Mouse (Mus musculus) layer of hippocampus, postnatal 25 days (tissue): ENCODE results near the gene Ttc28. TPM values are rescaled to one million over a fixed set of nuclear protein-coding genes. Genes with fewer than 3 reads are reported as not detected.

Experiments used
- DNase-seq, 2 experiments: peaks; one replicate each; pipeline ENCODE4 v3.0.0; 2022; ENCODE audit warnings: mixed read lengths in 2 of 2, low spot score in 1 of 2; ENCODE audit errors: extremely low spot score in 1 of 2
- total RNA-seq, 2 experiments: library from RNA; stranded (reverse); gene quantifications; 2 replicates each; pipeline ENCODE4 v1.2.3; 2021

Ttc28 gene
- total RNA-seq, 2 experiments from 2014 or later, result 11.3 to 13.3 TPM

DNA sequence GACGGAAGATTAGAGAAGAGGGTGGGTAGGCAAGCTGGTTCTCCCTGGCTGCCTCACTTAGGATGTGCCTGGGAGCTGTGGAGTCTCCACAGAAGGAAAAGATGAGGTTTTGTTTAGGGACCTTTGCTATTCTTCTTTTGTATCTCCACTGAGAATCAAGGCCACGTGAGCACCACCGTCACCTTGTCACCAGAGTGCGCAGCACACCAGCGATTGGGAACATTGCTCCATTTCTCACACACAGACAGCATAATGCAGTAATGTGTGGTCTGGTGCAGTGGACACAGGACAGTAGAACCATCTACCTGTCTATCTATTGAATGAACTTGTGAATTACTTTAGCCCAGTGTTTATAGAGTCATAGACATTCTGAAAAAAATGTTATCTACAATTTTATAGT lies 121.3 kb downstream of the Ttc28 start:
- DNase-seq, result no peak

DNA sequence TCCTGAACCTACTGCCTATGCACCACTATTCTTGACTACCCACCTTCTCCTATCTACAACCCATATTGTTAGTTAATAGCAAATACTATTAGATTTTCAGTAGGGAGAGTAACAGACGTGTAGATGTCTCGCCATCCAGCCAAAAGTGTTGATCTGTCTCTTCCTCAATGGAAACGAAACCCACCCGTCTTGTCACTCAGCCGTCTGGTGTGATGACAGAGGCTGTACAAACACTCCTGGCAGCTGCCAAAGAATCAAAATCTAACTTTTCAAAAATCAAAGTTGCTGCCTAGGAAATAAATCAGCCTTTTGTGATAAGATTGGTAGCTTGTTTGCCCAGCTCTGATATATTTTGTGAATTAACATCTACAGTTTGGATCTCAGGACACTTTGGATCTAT lies 123.6 kb downstream of the Ttc28 start:
- DNase-seq, result no peak

DNA sequence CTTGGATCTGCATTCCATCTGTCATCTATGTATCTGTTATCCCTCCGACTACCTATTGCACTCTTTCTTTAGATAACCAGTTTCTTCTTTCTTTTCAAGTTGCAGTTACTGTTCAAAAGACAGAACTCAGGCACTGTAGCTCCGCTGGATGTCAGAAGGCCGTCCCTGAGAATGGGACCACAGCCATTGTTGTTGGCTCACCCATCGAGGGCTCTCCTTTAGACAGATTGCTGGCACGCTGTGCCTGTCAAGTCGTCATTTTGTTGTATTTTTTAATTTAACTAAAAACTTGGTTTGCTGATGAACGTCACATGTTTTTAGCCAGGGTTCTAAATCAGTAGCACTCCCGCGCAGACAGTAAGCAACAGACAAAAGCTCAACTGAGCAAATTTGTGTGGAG lies 124.1 kb downstream of the Ttc28 start:
- DNase-seq, result no peak

DNA sequence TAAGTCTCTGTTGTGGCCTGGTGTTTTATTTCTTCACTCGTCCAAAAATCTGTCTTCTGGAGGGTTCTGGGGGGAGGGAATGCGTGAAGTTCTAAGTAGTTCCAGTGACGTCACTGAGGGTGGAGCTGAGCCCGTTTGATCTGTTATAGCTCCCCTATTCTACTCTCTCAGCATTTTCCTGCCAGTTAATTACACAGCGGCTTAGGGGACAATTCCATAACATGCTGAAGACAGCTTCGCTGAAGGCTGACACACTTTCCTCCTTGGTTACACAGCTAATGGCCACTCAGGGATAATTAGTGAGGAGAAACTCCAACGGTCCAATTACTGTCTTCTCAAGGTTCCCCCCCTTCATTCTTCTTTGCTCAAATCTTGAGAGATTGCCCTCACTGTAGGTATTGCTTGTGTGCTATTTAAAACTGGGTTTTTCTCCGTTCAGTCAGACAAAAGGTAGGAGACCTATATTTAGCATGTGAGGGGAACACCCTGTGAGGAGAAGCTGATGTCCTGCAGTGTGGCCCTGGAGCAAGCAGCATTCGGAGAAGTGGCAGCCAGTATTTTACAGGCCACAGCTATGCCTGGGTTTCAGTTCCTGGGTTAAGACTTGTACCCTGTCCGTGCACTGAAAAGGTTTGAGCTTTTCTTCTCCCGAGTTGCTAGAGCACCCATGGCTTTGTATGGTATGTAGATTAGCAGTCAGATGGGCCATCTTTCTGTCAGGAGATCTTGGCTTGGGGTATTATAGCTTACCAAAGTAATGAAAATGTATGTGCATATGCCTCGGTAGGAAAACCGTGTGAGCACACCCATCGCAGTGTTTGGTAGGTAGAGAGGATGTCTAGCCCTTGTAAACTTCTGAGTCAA lies 126.9 kb downstream of the Ttc28 start:
- DNase-seq, result no peak

DNA sequence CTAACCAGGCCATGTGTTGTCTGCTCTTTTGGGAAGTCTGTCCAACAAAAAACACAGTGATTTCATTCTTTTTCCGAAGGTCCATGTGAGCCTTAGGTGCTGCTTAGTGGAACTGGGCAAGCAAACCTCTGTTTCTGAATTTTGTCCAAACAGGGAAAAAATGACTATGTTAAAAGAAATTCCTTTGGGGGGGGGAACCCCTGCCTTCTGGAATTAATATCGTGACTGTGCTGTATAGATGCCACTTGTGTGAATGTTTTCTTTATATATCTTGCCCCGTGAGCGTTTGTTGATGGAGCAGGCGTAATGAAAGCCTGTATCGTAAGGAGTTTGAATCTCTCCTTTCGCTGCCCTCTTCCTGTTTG lies 127.5 kb downstream of the Ttc28 start:
- DNase-seq, result no peak

DNA sequence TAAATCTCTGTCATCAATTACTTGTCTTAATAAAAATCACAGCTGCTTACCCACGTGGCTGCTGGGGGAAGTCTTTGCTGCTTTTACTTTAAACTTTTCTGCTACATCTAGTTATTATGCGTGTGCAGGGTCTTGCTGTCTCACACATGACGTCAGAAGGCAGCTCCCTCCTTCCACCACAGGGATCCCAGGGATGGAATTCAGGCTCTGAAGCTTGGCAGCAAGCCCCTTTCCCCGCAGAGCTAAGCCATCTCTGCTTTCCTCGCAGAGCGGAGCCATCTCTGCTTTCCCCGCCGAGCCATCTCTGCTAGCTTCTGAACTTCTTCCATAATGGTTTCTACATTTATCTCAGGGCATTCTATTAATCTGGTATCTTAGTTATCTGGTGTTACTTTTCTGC lies 128.3 kb downstream of the Ttc28 start:
- no peak for DNase-seq

DNA sequence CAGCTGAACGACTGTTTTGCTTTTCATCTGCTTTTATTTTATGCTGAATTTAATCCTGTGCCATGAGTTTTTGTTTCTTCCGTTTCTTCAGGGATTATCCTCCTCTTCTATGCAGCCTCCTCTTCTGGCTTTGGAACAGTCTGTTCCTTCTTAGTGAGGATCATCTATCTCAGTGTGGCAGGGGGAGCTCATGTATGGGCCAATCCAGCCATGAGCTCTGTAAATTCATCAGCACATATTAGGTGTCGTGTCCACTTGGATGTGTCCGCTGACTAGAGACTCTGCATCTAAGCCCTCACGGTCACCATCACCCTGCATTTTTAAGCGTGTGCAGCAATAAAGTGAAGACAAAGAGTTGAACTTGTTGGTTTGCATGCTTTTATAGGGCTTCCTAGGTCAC lies 128.8 kb downstream of the Ttc28 start:
- no peak for DNase-seq

DNA sequence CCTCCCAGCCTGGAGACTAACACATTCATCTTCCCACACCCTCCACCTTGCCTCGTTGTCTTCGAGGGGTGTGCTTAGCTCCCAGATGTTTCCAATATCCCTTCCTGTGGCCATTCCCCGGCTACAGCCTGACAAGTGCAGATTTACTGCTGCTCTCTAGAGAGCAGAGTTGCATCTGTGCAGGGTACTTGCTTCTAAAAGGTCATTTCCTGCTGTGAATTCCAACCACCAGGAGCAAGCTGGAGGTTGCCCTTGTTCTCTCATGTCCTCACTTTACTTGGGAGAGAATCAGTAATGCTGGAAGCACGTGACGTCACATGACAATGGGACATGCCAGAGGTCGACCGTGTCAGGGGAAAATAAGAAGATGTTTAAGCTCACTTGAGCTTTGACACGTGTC lies 131.7 kb downstream of the Ttc28 start:
- DNase-seq, result no peak

DNA sequence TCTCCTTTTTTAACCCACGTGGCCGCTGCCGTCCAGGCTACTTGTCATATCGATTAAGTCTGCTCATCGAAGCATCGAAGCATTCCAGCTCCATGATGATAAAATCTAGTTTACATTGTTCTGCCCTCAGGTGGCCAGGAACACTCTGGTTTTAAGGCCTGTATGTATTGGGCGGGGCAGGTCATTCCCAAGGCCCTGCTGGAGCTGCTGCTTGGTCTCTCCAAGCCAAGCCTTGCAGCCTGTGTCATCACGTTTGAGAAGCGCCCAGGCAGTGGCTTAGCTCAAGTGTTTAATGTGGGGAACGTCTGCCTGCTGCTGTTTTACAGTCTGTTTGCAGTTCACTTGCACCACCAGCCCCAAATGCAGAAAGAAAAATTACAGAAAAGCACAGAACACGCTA lies 132.5 kb downstream of the Ttc28 start:
- DNase-seq, result no peak

DNA sequence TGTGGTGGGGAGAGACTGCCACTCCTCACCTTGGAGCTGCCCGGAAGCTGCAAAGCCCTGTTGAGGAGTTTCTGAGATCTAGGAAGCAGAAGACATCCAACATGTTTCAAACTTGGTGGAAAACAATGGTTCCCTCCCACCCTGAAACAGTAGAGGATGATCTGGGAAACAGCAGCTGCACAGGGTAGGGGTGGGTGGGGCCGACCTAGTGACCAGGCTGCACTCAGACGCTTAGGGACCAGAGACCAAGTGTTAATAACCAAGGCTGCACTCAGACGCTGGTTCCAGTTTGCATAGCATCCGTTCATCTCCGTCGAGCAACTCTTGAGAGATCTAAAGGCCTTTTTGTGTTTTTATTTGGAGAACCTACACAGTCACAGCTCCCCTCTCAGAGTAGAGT lies 133.0 kb downstream of the Ttc28 start:
- DNase-seq, result no peak

DNA sequence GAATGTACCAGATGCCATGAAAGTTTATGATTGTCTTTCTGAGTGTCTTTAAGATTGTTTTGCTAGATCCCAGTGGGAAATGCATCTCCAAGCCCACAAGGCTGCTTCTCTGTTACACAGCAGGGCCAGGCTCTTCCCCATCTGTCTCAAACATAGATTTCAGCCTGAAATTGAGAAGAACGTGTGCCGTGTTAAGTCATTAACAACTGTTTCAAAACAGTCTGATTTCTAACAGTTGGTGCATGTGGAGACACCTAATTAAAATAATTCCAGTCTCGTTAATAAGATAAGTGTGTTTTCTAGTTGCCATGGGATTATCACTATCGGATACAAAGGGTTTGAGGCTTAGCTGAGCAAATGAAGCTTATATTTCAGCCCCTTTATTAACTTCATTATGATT lies 135.4 kb downstream of the Ttc28 start:
- no peak for DNase-seq

DNA sequence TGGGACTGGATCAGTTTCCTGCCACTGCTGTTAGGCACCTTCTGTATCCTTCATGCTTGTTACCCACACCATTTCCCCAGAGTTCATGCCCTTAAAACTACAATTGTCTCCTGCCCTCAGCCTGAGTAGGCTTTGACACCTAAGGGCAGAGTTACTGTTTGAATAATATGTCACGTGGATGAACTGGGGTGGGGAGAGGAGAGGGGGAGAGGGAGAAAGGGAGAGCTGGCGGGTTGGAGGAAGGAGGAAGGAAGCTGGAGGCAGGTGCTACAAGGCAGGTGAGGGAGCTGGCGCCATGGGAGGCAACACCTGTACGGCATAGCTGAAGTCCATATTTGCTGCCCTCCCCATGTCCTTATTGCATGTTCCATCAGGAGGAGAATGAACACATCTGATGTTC lies 137.7 kb downstream of the Ttc28 start:
- no peak for DNase-seq

DNA sequence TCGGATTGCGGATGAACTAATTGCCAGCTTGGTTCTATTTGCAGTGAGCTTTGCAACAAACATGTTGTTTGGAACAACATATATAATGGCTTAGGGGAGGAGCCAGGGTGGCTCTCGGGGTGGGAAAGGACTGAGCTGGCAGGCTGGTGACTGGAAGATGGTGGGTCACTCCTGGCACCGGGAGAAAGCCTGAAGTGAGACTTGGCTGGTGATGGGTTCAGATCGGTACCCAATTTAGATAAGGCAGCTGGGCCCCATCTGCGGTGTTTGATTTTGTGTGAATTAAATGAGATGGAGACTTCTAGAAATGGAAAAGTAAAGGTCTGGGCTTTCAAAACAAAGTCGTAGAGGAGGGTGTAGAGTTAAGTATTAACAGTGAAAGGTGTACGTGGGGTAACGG lies 142.7 kb downstream of the Ttc28 start:
- DNase-seq, result no peak

DNA sequence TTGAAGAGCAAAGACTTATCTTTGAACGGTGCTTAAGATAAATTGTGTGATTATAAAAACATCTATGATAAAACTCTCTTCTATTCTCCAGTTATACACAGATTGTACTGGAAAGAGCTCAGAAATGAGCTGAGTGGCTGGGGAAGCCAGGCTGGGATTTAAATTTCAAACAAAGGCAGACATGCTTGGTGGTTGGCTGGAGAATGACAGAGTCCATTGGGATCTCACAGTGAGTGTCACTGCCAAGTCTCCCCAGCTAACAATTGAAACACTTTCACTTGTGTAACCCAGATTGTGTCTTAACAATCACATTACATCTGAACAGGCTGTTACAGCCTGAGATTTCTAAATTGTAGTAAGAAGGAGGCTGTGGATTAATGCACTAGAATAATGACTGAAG lies 143.3 kb downstream of the Ttc28 start:
- DNase-seq, result no peak

DNA sequence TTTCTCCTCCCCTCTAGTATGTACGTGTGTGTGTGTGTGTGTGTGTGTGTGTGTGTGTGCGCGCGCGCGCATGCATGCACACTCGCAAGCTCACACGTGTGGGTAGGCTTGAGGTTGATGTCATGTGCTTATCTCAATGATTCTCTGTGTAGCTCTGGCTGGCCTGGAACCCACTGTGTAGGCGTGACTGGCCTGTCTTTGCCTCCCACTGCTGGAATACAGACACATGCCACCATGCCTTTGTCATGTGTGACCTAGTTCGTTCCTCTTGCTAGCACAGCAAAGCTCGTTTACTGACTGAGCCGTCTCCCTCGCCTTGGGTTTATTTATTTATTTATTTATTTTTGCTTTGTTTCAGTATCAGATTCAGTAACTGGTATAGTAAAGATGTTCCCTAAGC lies 145.0 kb downstream of the Ttc28 start:
- no peak for DNase-seq

DNA sequence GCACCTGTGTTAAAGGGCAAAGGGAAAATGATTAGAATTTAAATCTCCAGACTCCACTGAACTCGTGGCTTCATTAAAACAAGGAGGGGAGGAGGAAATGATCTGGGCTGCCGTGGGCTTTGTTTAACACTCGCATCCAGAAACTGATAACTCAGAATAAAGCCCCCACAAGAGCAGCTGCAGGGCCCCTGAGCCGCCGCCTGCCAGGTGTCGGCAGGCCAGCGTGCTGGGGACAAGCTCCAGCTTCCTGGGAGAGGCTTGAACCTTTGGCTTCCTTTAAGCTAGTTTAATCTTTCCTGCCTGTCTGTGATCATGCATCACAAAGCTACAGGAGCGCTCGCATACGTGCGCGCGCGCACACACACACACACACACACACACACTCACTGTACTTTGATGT lies 145.9 kb downstream of the Ttc28 start:
- DNase-seq, result no peak

DNA sequence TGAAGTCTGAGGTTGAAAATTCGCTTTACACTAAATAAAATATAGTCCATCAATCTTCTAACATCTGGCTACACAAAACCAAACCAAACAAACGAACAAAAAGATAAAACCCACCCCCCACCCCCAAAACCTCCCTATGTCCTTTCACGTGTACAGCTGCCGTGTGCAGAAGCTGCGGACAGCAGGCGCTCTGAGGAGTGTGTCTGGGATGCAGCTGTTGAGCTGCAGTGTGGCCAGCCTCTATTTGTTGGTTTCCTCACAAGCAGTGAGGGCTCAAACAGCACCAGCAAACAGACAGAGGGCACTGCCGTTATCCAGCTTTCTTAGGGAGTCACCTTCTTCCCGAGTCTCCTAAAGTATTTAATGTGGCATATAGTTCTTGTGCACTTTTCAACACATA lies 146.6 kb downstream of the Ttc28 start:
- DNase-seq, result no peak

DNA sequence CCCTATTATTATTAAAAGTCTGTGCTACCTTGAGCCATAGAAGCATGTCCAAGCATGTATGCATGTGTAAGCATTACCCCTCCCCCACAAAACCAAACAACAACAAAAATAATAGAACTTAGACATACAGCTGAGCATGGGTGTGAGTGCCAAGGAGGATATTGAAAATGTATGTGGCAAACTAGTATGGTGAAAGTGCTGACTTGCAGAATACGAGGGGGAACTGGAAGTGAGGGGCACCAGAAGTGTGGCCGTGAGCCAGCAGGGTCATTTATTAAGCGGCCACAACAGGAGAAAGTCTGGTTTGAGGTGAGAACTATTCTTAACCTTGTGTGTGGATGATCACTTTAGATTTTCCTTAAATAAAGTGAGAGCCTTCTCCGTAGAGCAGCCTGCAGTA lies 148.7 kb downstream of the Ttc28 start:
- DNase-seq, result no peak

DNA sequence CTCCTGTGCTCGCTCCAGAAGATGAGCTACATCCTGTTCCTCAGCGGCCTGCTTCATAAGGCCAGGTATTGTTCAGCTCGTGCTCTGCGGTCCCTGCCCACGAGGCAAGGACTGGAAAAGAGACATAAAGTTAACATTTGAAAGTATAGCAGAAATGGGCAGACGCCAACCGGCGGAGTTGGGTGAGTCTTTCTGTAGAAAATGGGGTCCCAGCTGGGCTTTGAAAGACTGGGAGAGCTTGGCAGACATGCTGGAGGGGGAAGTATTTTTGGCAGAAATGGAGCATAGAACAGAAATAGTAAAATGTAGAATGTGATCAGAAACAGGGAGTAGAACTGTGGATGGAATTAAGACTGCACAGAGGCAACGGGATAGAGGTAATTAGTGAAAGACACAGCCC lies 149.3 kb downstream of the Ttc28 start:
- peak in 1 of 2 experiments; percentile 25 for DNase-seq

DNA sequence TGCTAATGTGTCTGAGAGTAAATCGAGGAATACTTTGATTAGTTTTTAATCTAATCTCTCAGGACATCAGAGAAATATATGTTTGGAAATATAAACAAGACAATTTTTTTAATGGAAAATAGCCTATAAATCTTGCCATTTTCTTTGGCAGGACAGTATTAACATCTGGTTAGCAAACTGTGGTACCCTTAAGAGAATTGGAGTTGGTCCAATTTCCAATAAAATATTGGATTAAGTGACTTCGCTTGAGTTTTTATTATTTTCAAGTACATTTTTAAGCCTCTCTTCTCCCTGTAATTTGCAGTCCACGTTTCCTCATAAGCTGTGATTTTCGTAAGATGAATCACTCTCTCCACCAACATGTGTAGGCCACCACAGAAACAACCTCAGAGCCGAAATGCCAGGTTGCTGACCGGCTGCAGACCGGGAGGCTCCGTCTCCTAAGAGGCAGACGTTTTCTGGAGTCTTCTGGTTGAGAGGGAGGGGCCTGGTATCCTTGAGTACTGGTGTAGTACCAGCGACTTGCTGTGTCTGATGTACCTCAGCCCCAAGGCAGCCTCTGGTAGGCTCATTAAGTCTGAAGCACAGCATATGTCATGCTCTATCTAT lies 153.2 kb downstream of the Ttc28 start:
- no peak for DNase-seq

DNA sequence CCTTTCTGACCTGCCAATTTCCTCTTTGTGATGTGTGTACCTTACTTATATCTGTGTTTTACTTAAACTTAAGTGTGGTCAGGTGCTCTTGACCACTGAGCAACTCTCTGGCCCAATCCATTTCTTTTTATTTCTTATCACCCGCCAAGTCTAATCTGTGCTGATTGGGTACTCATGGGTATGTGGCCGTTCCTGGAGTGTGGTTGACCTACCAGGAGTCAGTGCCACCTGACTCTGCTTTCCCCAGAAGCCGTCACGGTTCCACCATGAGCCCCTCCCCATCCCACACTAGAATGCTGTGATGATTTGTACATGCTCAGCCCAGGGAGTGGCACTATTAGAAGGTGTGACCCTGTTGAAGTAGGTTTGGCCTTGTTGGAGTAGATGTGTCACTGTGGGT lies 153.9 kb downstream of the Ttc28 start:
- no peak for DNase-seq

DNA sequence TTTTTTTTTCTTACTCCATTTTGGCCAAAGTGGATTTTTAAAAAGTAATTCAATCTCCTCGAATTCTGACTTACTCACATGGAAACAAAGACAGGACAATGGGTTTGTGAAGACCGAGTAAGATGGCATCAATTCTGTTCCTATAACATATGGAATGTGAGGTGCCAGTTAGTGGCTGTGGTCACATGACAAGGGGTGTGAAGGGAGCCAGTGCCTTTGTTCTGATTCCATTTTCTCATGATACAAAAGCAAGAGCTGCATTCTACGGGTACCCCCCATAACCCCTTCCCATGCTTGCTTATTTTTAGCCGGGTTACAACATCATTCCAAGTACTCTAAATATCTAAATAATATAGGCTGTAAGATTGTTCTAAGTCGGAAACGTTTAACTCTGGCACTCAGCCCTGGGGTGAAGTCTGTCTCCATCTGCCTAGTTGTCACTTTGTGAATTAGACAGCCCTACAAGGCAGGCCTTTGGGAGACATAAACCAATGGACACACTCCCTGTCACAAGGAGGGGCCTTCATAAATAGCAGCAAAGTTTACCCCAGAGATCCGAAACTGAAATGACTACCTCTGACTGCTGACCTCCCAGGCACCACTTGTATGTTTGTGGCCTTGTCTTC lies 157.6 kb downstream of the Ttc28 start:
- DNase-seq, result no peak
